Mouse (Mus musculus) CH12.LX (cell line): ENCODE results near the gene Aste1.

Source experiments
- CTCF ChIP-seq, 2 experiments: IDR thresholded peaks in 1 of 2; conservative IDR thresholded peaks in 1 of 2; 2 replicates each; pipeline ENCODE4 v1.5.1; 2011 to 2012; ENCODE audit warnings: low read depth in 2 of 2, low read length in 2 of 2, improper control_type of control experiment in 1 of 2, inconsistent platforms in 1 of 2, mild to moderate bottlenecking in 1 of 2, moderate library complexity in 1 of 2
- SMC3 ChIP-seq: IDR thresholded peaks from 2 replicates; pipeline ENCODE4 v1.6.1; 2011; ENCODE audit warnings: low read depth, low read length, improper control_type of control experiment
- UBTF ChIP-seq: IDR thresholded peaks from 2 replicates; pipeline ENCODE4 v1.6.1; 2012; ENCODE audit warnings: low read depth, mild to moderate bottlenecking, inconsistent platforms, low read length, improper control_type of control experiment, moderate library complexity

DNA sequence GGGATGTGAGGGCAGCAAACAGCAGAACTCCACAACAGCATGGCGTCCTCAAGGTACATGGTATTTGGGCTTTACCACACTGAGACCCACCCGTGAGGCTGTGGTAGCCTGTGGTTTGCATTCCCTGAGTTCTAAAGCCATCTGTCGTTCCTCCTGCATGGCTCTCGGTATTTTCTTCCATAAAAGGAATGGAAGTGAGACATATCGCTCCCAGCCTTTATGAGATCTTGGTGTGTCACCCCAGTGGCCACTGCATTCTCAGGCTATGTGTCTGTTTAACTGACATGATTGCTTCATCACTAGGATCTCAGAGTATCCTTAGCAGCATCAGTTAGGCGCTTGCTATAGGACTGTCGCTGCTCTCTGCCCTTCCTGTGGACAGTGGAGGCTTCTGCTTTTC lies 18.8 kb upstream of the Aste1 start:
- no peak for TF ChIP-seq CTCF (conservative IDR thresholded peaks at IDR 0.05 in 1 of 2, IDR thresholded peaks at IDR 0.05 in 1 of 2; ENCODE audit: low read depth in 2 of 2, low read length in 2 of 2)
- no peak for TF ChIP-seq UBTF
- no peak for TF ChIP-seq SMC3
